Mouse (Mus musculus): ENCODE data around the gene Mrps33. TPM values are rescaled to one million over a fixed set of nuclear protein-coding genes. Genes with fewer than 3 reads are reported as not detected.

Gene Mrps33
- total RNA-seq (2012; rRNA removed) (102 and 105 TPM in 2 replicates), polyA plus RNA-seq (2012; ENCODE audit: insufficient read depth in 1 of 2, insufficient read length in 2 of 2, low read depth in 1 of 2, low replicate concordance in 2 of 2, missing spikeins in 1 of 2) (1,000 to 10,000 TPM in 1 of 2 experiments, 100 to 1,000 TPM in 1; 126 to 1,706 TPM)

GRCm38 (mm10) chr6:39810612-39811116, at the start of gene Mrps33:
Gene Mrps33, minus strand, starts transcription at chr6:39810988.
- peak within 1 kb of the TSS; percentile 95 for H3K9ac ChIP-seq (ENCODE audit: control insufficient read depth, low read depth, low read length, poor library complexity, severe bottlenecking)
- peak; percentile 98 for DNase-seq (ENCODE audit: low read depth, low spot score)
- H3K4me3 ChIP-seq (ENCODE audit: control insufficient read depth in 1 of 2, insufficient read depth in 1 of 2, low read depth in 2 of 2, low read length in 2 of 2), result peak within 1 kb of the TSS; percentile 78 to 99
- H3K9me3 ChIP-seq (replicated peaks; ENCODE audit: insufficient read depth, low read length), result no peaks in the 10 kb centered on the region
- peaks cover 0 to 4% of the 10 kb centered on the region in 2 experiments; a peak in 1 of 4 replicates for H3K4me1 ChIP-seq (ENCODE audit: control insufficient read depth in 1 of 2, insufficient read depth in 2 of 2, low read length in 2 of 2)
- peaks cover 12% of the 10 kb centered on the region for H3K79me2 ChIP-seq (ENCODE audit: control insufficient read depth, insufficient read depth, low read length, poor library complexity)
- H3K27me3 ChIP-seq (ENCODE audit: control insufficient read depth in 1 of 2, insufficient read depth in 2 of 2, low read length in 2 of 2), result no peaks in the 10 kb centered on the region
- peak within 1 kb of the TSS; percentile 38 for H3K27ac ChIP-seq (ENCODE audit: control insufficient read depth, low read depth, low read length)
- H3K36me3 ChIP-seq (ENCODE audit: control insufficient read depth in 1 of 2, insufficient read depth in 2 of 2, low read length in 2 of 2), result peaks cover 0 to 13% of the 10 kb centered on the region in 2 experiments; a peak in 2 of 4 replicates
- TF ChIP-seq NRF1 (IDR thresholded peaks at IDR 0.05; ENCODE audit: insufficient read depth, low read depth, low read length, poor library complexity, severe bottlenecking) (peak; percentile 79), ZNF384 (IDR thresholded peaks at IDR 0.05; ENCODE audit: low read depth, low read length) (no peak; the same call in 1 of the 2 replicates), POLR2A (IDR thresholded peaks at IDR 0.05; ENCODE audit: control insufficient read depth in 1 of 2, insufficient read depth in 1 of 2, low read depth in 1 of 2, low read length in 2 of 2, poor library complexity in 1 of 2) (peak; percentile 62 to 91), HCFC1 (IDR thresholded peaks at IDR 0.05; ENCODE audit: low read depth, low read length) (peak; percentile 97), SMC3 (IDR thresholded peaks at IDR 0.05; ENCODE audit: low read depth, low read length) (peak; percentile 27; the same call in 1 of the 2 replicates), CTCF (IDR thresholded peaks at IDR 0.05 in 2 of 3, conservative IDR thresholded peaks at IDR 0.05 in 1 of 3; ENCODE audit: control insufficient read depth in 1 of 3, insufficient read depth in 1 of 3, low read depth in 2 of 3, low read length in 3 of 3, poor library complexity in 1 of 3, severe bottlenecking in 1 of 3) (peak; percentile 76 to 99 (median 96)), TAL1 (IDR thresholded peaks at IDR 0.05; ENCODE audit: low read length) (no peak), UBTF (IDR thresholded peaks at IDR 0.05; ENCODE audit: borderline replicate concordance, insufficient read depth, low read depth, low read length) (no peak), JUND (IDR thresholded peaks at IDR 0.05; ENCODE audit: low read depth, low read length) (no peak), NELFE (IDR thresholded peaks at IDR 0.05; ENCODE audit: low read depth, low read length) (peak; percentile 92), BHLHE40 (IDR thresholded peaks at IDR 0.05; ENCODE audit: borderline replicate concordance, low read depth, low read length) (no peak), MYC (IDR thresholded peaks at IDR 0.05; ENCODE audit: low read depth, low read length) (peak; percentile 84), MYB (IDR thresholded peaks at IDR 0.05; ENCODE audit: low read depth, low read length) (no peak), MAX (IDR thresholded peaks at IDR 0.05; ENCODE audit: low read length) (no peak; the same call in none of the 2 replicates), CHD1 (IDR thresholded peaks at IDR 0.05; ENCODE audit: low read depth, low read length) (no peak), GATA1 (IDR thresholded peaks at IDR 0.05; ENCODE audit: low read depth, low read length) (no peak), ELF1 (IDR thresholded peaks at IDR 0.05; ENCODE audit: low read depth, low read length) (peak; percentile 100), ZMIZ1 (IDR thresholded peaks at IDR 0.05; ENCODE audit: low read depth, low read length) (0 out of 2 replicates have a peak, but pooled peaks have one; percentile 56), CHD2 (IDR thresholded peaks at IDR 0.05; ENCODE audit: low read length) (no peak), E2F4 (IDR thresholded peaks at IDR 0.05; ENCODE audit: borderline replicate concordance, low read depth, low read length) (no peak), EP300 (IDR thresholded peaks at IDR 0.05; ENCODE audit: low read depth in 1 of 2, low read length in 2 of 2) (peak in 1 of 2 experiments; percentile 42; a peak in 2 of 4 replicates), MAZ (IDR thresholded peaks at IDR 0.05; ENCODE audit: low read depth, low read length) (peak; percentile 96), USF1 (IDR thresholded peaks at IDR 0.05; ENCODE audit: low read depth, low read length) (peak; percentile 24; the same call in 1 of the 2 replicates), USF2 (IDR thresholded peaks at IDR 0.05; ENCODE audit: borderline replicate concordance in 1 of 2, insufficient read depth in 1 of 2, low read depth in 1 of 2, low read length in 2 of 2) (no peak), MEF2A (IDR thresholded peaks at IDR 0.05; ENCODE audit: extremely low read depth, insufficient replicate concordance, low read depth, low read length, poor library complexity, severe bottlenecking) (no peak), MXI1 (IDR thresholded peaks at IDR 0.05; ENCODE audit: low read depth, low read length) (peak; percentile 72; the same call in 1 of the 2 replicates), ZC3H11A (IDR thresholded peaks at IDR 0.05; ENCODE audit: low read depth, low read length) (no peak), TCF12 (IDR thresholded peaks at IDR 0.05; ENCODE audit: low read depth, low read length) (peak; percentile 59), MAFK (IDR thresholded peaks at IDR 0.05; ENCODE audit: borderline replicate concordance, low read depth, low read length) (no peak), ETS1 (IDR thresholded peaks at IDR 0.05; ENCODE audit: low read depth, low read length) (peak; percentile 65), SIN3A (IDR thresholded peaks at IDR 0.05; ENCODE audit: low read length) (peak; percentile 91), POLR2AphosphoS2 (IDR thresholded peaks at IDR 0.05; ENCODE audit: low read length) (peak; percentile 67; the same call in 1 of the 2 replicates), POLR2AphosphoS5 (IDR thresholded peaks at IDR 0.05; ENCODE audit: borderline replicate concordance, low read depth, low read length) (no peak), RAD21 (IDR thresholded peaks at IDR 0.05; ENCODE audit: low read depth, low read length) (no peak), ZKSCAN1 (IDR thresholded peaks at IDR 0.05; ENCODE audit: low read depth, low read length) (no peak), RCOR1 (IDR thresholded peaks at IDR 0.05; ENCODE audit: low read depth, low read length) (0 out of 2 replicates have a peak, but pooled peaks have one; percentile 34)
